Mouse (Mus musculus): ENCODE measurements around the gene Erbb3. TPM values are rescaled to one million over a fixed set of nuclear protein-coding genes. Genes with fewer than 3 reads are reported as not detected.
"Not testable (repeated sequence)": the region's sequence is repeated elsewhere in the genome, so short reads cannot be mapped to it uniquely, and the experiment has no call there.

Gene Erbb3
- polyA plus RNA-seq, 1 experiment from 2014 or later, result 7.8 TPM

DNA sequence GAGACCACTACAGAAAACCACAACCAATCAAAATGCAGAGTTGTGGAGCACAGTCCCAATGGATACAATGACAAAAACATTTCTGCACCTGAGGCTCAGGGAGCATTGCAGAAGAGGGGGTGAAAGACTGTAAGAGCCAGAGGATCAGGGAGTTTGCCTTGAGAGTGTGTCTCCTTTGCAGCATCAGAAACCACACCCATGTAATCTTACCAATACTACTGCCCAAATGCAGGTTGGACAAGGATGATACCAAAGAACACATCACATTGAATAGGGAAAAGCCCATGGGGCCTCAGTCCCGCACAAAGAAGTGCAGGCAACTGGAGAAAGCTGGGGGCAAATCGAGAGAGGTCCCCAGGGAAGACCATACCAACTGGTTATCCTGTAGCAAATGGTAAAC, 40.3 kb upstream of the Erbb3 start:
- ATAC-seq (no peak), DNase-seq (no peak)
- WGBS (ENCODE audit: insufficient replicate concordance), result 52% methylated on average over 2 of the region's 2 CpGs
- TF ChIP-seq EP300 (IDR thresholded peaks at IDR 0.05; ENCODE audit: low read depth) (peak; percentile 85), CTCF (IDR thresholded peaks at IDR 0.05; ENCODE audit: low read depth) (no peak)
- Histone ChIP-seq H3K9me3 (ENCODE audit: low read length) (no peaks in the 10 kb centered on the region), H3K9ac (replicated peaks) (no peak overlapping the region), H3K27me3 (ENCODE audit: insufficient read depth, low read length) (no peaks in the 10 kb centered on the region), H3K36me3 (replicated peaks; ENCODE audit: insufficient read depth, low read length) (peaks cover 2% of the 10 kb centered on the region; the same call in 1 of the 2 replicates), H3K27ac (ENCODE audit: low read depth) (no peak overlapping the region), H3K4me2 (ENCODE audit: low read depth, low read length) (no peak overlapping the region), H3K4me1 (ENCODE audit: insufficient read depth) (peaks cover 16% of the 10 kb centered on the region), H3K4me3 (ENCODE audit: low read depth, low read length) (no peak overlapping the region)

DNA sequence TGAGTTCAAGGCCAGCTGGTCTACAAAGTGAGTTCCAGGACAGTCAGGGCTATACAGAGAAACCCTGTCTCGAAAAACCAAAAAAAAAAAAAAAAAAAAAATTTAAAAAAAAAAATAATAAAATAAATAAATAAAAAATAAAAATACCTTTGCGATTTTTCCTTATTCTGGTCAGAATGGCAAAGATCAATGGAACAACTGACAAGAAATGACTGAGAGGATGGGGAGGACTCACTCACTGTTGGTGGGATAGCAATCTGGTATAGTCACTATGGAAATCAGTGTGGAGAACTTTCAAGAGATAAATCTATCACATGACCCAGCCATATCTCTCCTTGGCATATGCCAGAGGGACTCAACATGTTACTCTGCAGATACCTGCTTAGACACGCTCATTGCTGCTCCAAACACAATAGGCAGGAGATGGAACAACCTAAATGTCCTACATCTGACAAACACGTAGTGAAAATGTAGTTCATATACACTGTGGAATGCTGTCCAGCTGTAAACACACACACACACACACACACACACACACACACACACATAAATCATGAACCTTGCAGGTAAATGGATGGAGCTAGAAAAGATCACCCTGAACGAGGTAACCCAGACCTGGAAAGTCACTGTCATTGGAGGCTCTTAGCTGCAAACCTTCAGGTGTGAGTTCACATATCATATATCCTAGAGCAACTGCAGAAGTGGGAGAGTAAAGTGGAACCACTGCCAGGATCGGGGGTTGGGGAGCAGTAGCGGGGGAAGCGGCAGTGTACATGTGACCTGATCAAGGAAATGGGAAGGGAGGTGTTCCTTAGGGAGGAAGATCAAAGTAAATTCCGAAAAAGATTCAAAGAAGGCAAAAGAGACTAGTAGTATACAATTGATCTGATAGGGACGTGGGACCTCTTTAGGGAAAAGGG, 38.2 kb upstream of the Erbb3 start:
- H3K27ac ChIP-seq (ENCODE audit: low read depth), result 0 out of 2 replicates have a peak overlapping the region, but pooled peaks have one; percentile 7
- H3K4me2 ChIP-seq (ENCODE audit: low read depth, low read length), result no peak overlapping the region
- no peaks in the 10 kb centered on the region for H3K27me3 ChIP-seq (ENCODE audit: insufficient read depth, low read length)
- no peak overlapping the region for H3K9ac ChIP-seq (replicated peaks)
- H3K4me1 ChIP-seq (ENCODE audit: insufficient read depth), result peaks cover 16% of the 10 kb centered on the region
- DNase-seq (no peak), ATAC-seq (no peak)
- peak; percentile 48 for TF ChIP-seq EP300 (IDR thresholded peaks at IDR 0.05; ENCODE audit: low read depth)
- no peak for TF ChIP-seq CTCF (IDR thresholded peaks at IDR 0.05; ENCODE audit: low read depth)
- no peak overlapping the region for H3K4me3 ChIP-seq (ENCODE audit: low read depth, low read length)
- no peaks in the 10 kb centered on the region for H3K9me3 ChIP-seq (ENCODE audit: low read length)
- peaks cover 12% of the 10 kb centered on the region for H3K36me3 ChIP-seq (replicated peaks; ENCODE audit: insufficient read depth, low read length)
- 63% methylated on average over 10 of the region's 10 CpGs for WGBS (ENCODE audit: insufficient replicate concordance)

DNA sequence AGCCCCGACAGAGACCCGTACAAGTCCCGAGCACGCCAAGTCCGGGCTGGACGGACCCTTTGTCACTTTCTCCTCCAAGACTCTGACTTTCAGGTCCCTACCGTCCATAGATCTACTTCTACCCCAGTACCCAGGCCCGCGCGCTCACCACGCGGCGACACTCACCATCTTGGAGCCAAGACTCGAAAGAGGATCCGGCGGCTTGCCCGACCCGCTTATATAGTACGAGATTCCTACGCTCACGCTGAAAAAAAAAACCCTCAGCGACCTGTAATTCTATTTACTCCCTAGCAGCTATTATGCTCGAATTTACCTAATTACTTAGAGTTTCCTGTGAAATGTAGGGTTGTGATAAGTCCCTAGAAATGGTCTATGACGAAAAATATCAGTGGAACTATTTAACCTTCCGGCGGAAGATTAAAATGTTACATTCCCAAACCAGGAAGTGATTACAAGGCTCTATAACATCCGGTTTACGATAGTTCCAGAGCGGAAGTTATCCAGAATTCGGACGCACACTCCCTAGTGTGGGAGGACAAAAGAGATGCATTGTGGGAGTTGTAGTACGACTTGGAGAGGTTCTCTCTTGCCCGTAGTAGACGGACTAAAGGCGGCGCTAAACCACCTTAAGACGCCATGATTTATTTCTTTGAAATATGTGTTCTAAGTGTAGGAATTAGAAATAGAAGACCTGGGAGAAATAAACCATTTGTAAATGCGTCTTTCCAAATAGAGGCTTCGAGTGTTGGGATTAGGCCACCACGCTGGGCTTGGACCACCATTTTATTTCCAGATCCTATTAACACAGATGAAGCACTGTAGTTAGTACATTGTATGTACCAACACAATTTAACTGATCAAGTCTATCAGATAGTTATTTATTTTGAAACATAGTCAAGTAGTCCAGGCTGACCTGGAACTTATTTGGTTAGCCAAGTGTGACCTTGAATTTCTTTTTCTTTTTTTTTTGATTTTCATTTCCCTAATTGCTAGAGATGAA, 37.2 kb upstream of the Erbb3 start, which contains the start of gene Rps26:
TSS of gene Rps26 (minus strand) at position 437 of the 1,000 bp plus-strand sequence.
- Histone ChIP-seq H3K27ac (ENCODE audit: low read depth) (peak within 1 kb of the TSS; percentile 66), H3K9me3 (ENCODE audit: low read length) (no peaks in the 10 kb centered on the region), H3K4me2 (ENCODE audit: low read depth, low read length) (peak within 1 kb of the TSS; percentile 88), H3K36me3 (replicated peaks; ENCODE audit: insufficient read depth, low read length) (peaks cover 12% of the 10 kb centered on the region), H3K4me3 (ENCODE audit: low read depth, low read length) (peak within 1 kb of the TSS; percentile 81), H3K27me3 (ENCODE audit: insufficient read depth, low read length) (no peaks in the 10 kb centered on the region), H3K4me1 (ENCODE audit: insufficient read depth) (peaks cover 16% of the 10 kb centered on the region), H3K9ac (replicated peaks) (peak within 1 kb of the TSS; percentile 82)
- WGBS (ENCODE audit: insufficient replicate concordance), result 1% methylated on average over 40 of the region's 40 CpGs
- DNase-seq (peak; percentile 86), ATAC-seq (peak; percentile 98)
- TF ChIP-seq CTCF (IDR thresholded peaks at IDR 0.05; ENCODE audit: low read depth) (peak; percentile 68), EP300 (IDR thresholded peaks at IDR 0.05; ENCODE audit: low read depth) (peak; percentile 94)

DNA sequence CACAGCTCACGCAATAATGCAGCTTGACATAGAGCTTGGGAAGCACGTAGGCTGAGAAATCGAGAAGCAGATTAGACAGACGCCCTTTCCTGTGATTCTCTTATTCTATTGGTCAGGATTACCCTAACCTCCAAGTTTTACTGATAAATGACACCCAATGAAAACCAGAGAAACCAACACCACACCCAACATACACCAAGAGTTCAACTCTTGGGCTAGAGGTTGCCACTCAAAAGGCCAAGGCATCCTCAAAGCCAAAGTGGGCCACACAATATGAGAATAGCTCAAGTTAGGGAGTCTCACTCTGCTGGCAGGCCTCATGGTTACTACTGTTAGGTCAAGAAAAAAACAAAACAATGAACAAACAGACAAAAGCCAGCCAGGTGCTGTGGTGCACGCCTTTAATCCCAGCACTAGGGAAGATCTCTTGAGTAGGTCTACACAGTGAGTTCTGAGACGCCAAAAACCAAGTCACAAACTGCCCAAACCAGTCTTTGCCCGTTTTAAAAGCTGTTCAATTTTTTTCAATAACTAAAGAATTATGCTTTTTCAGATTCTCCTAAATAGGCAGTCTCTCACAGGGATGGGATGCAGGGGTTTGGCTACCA, 35.9 kb upstream of the Erbb3 start:
- H3K27ac ChIP-seq (ENCODE audit: low read depth), result peak overlapping the region; percentile 66; the same call in 1 of the 2 replicates
- 19% methylated on average over 7 of the region's 7 CpGs for WGBS (ENCODE audit: insufficient replicate concordance)
- peak overlapping the region; percentile 82 for H3K9ac ChIP-seq (replicated peaks)
- peak overlapping the region; percentile 81 for H3K4me3 ChIP-seq (ENCODE audit: low read depth, low read length)
- ATAC-seq (peak; percentile 14; the same call in 1 of the 2 replicates), DNase-seq (no peak)
- no peaks in the 10 kb centered on the region for H3K9me3 ChIP-seq (ENCODE audit: low read length)
- no peaks in the 10 kb centered on the region for H3K27me3 ChIP-seq (ENCODE audit: insufficient read depth, low read length)
- H3K36me3 ChIP-seq (replicated peaks; ENCODE audit: insufficient read depth, low read length), result peaks cover 12% of the 10 kb centered on the region
- H3K4me1 ChIP-seq (ENCODE audit: insufficient read depth), result peaks cover 16% of the 10 kb centered on the region
- peak overlapping the region; percentile 88 for H3K4me2 ChIP-seq (ENCODE audit: low read depth, low read length)
- TF ChIP-seq EP300 (IDR thresholded peaks at IDR 0.05; ENCODE audit: low read depth) (no peak), CTCF (IDR thresholded peaks at IDR 0.05; ENCODE audit: low read depth) (no peak)

DNA sequence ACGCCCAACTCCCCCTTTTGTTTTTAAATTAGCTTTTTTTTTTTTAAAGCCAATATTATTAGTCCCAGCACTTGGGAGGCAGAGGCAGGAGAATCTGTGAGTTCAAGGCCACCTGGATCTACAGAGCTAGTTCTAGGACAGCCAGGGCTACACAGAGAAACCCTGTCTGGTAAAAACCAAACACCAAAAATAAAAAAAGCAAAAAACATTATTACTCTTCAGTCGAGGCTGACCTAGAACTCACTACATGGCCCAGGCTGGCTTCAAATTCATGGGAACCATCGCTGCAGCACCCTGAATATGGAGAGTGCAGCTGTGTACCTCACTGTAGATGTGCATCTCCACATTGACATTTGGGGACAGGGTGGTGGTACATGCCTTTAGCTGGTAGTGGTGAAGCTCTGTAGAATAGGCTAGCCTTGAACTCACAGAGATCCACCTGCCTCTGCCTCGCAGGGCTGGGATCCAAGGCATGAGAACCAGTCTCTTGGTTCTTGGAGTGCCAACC, 33.7 kb upstream of the Erbb3 start:
- Histone ChIP-seq H3K4me1 (ENCODE audit: insufficient read depth) (peaks cover 10% of the 10 kb centered on the region), H3K36me3 (replicated peaks; ENCODE audit: insufficient read depth, low read length) (peaks cover 12% of the 10 kb centered on the region)
- not testable (repeated sequence) for H3K4me3 ChIP-seq (ENCODE audit: low read depth, low read length); H3K4me2 ChIP-seq (ENCODE audit: low read depth, low read length); H3K27ac ChIP-seq (ENCODE audit: low read depth); H3K9me3 ChIP-seq (ENCODE audit: low read length); DNase-seq; H3K27me3 ChIP-seq (ENCODE audit: insufficient read depth, low read length); ATAC-seq; H3K9ac ChIP-seq (replicated peaks)
- WGBS (ENCODE audit: insufficient replicate concordance), result 92% methylated on average over 4 of the region's 4 CpGs

Data from liver, postnatal 0 days (tissue).